Mouse (Mus musculus) ZHBTc4 (cell line): Measurements from ENCODE around the gene Gstm2.

Experiments used
- DNase-seq: peaks from one replicate; pipeline ENCODE4 v3.0.0-alpha.2; 2011; ENCODE audit warnings: low read depth, low spot score

Gene Gstm2

GRCm38 (mm10) chr3:107943239-107943990 is 42.8 kb downstream of the Gstm2 start, which contains the start of gene Gstm6:
Gene Gstm6 (minus strand): TSS chr3:107943749.
- DNase-seq, result peak; percentile 93

GRCm38 (mm10) chr3:107941261-107941660 is 45.0 kb downstream of the Gstm2 start:
- no peak for DNase-seq

GRCm38 (mm10) chr3:107940524-107940923 is 45.7 kb downstream of the Gstm2 start:
- no peak for DNase-seq

- no peak for DNase-seq
These were observed 46.4 kb downstream of the Gstm2 start for GRCm38 (mm10) chr3:107939830-107940229.

GRCm38 (mm10) chr3:107939403-107939802 is 46.9 kb downstream of the Gstm2 start:
- DNase-seq, result peak; percentile 83

- DNase-seq, result no peak
These were observed 50.4 kb downstream of the Gstm2 start for GRCm38 (mm10) chr3:107935888-107936287.

GRCm38 (mm10) chr3:107935268-107935667 is 51.0 kb downstream of the Gstm2 start:
- DNase-seq, result no peak

- no peak for DNase-seq
These were observed 54.1 kb downstream of the Gstm2 start for GRCm38 (mm10) chr3:107932128-107932527.
